Mouse (Mus musculus): ENCODE results near the gene Zfp648. TPM values are rescaled to one million over a fixed set of nuclear protein-coding genes. Genes with fewer than 3 reads are reported as not detected.

Gene Zfp648
- total RNA-seq, 2 experiments from 2014 or later: not detected

GRCm38 (mm10) chr1:154204652-154205573, 3.9 kb downstream of the Zfp648 start:
- intact Hi-C loops (cut with DNase I): no loop called here
- DNase-seq: no peak

DNA sequence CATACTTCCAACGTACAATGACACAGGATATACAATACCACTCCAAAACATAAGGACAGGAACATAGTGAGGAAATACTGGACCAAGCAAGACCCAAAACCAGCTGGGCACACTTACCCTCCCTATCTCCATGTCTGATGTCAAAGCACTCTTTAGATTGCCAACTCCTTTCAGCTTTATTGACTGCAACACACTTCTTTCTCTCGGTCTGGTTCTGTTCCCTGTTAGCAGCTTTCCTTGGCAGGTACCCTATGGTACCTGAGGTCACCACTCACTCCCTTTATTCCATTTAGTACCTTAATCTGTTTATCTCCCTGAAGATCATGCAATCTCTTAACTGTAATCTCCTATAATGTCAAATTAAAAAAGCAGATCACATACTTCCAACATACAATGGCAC, 19.0 kb downstream of the Zfp648 start:
- no peak for DNase-seq
- intact Hi-C loops (cut with DNase I): no loop called here

DNA sequence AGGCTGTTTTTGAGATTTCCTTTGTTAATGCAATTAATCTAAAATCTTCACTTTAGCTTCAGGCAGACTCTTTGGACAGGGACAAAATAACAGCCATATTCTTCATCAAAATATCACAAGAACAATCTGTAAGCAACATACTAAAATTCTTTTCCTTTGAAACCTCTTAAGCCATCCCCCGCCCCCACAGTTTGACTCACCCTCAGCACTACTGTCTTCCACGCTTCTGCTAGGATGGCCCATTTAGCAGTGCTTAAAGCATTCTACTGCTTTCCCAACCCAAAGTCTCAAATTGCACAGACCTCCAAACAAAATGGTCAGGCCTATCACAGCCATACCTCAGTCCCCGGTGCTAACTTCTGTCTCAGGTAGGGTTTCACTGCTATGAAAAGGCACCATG, 19.6 kb downstream of the Zfp648 start:
- intact Hi-C loops (cut with DNase I): no loop called here
- no peak for DNase-seq

DNA sequence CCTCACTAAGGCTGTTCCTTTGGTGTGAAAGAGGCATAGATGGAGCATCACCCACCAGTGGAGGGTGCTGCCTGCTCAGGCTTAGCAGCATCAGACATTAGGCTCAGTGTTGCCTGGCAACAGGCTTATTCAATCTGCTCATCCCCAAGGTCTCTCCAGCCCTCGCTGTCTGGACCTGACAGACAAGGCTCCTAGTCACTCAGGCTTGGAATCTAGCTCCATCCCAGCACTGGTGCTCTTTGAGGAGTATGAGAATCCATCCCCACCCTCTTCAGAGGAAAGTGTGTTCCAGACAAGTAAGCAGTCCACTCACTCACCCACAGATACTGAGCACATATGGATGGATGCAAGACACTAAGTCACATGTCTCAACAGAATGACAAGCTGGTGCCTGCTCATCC, 22.8 kb downstream of the Zfp648 start:
- no peak for DNase-seq

GRCm38 (mm10) chr1:154232594-154232993, 31.6 kb downstream of the Zfp648 start:
- intact Hi-C loops (cut with DNase I): no loop called here
- no peak for DNase-seq

More for the DNA sequence above, 22.8 kb downstream of the Zfp648 start:
- intact Hi-C loops (cut with DNase I): no loop called here

DNA sequence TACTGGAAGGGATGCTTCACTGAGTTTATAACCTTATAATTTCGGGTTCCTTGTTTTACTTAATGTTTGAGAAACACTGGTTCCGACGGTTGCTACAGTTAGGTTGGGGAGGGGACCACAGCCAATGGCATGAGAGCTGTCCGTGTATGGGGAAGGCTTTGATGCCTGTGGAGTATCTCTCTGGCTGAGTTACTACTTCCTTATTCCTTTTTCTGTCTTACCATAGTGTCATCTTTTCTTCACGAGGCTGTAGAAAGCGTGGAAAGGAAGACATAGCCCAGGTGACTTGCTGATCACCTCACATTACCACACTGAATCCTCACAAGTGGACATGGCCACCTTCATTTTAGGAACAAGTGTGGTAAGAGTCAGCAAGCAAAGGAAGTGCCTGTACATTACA, 32.0 kb downstream of the Zfp648 start:
- intact Hi-C loops (cut with DNase I): no loop called here
- no peak for DNase-seq

- DNase-seq: no peak
- intact Hi-C loops (cut with DNase I): no loop called here
Measured at GRCm38 (mm10) chr1:154234814-154235213, 33.8 kb downstream of the Zfp648 start.

DNA sequence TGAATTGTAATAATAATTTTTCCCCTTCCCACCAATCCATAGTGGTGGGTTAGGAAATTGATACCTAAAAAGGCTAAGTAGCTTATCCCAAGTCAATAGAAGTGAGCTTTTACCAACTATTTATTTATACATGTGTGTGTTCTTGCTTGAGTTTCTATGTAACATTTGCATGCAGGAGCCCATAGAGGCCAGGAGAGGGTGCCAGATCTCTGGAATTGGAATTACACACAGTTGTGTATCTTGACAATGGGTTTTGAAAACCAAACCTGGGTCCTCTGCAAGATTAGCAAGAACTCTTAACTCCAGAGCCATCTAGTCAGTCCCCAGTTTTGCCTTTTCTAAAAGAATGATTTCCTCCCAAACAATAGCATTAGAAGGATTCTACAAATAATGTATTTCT, 37.9 kb downstream of the Zfp648 start:
- no peak for DNase-seq
- intact Hi-C loops (cut with DNase I): no loop called here

- intact Hi-C loops (cut with DNase I): no loop called here
- no peak for DNase-seq
Measured at GRCm38 (mm10) chr1:154251186-154251585, 50.2 kb downstream of the Zfp648 start.

- intact Hi-C loops (cut with DNase I): no loop called here
- no peak for DNase-seq
Measured at GRCm38 (mm10) chr1:154252739-154253138, 51.8 kb downstream of the Zfp648 start.
